Mouse (Mus musculus): Measurements from ENCODE around the gene Foxo1.

DNA sequence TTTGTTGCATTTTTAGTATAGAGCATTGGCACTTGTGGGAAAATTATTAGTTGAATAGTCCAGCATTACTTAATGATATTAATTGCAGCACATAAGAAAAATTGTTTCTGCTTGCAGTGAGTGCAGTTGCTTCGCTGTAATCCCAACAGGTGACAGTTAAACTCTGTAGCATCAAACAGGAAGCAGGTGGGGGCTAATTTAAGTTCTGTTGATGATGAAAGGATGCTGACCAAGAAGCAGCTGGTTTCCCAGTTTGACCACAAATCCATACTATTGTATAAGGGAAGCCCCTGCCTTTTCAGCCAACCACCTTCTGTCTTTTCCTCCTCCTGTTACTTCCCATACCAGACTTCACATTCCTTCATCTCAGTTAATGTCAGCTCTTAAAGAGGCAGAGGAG, 63.6 kb downstream of the Foxo1 start:
- no peak for TF ChIP-seq POLR2A (IDR thresholded peaks at IDR 0.05; ENCODE audit: extremely low read depth, insufficient read depth, low read length)
- no peak for TF ChIP-seq CTCF (IDR thresholded peaks at IDR 0.05; ENCODE audit: extremely low read depth, insufficient read depth, low read length)

Data from cortical plate, adult 2 months (tissue).